Mouse (Mus musculus) adrenal gland, postnatal 10 days (tissue): ENCODE results near the gene H2-Eb2. TPM values are rescaled to one million over a fixed set of nuclear protein-coding genes. Genes with fewer than 3 reads are reported as not detected.
A peak's percentile ranks its signal among the peaks of the same experiment; 100 is the strongest.

Experiments used
- DNase-seq: peaks from one replicate; pipeline ENCODE4 v3.0.0; 2021; ENCODE audit warnings: mixed read lengths
- long read RNA-seq, 2 experiments: library from polyadenylated mRNA; stranded (forward); transcript quantifications; one replicate each; pipeline ENCODE4 v2.0.0; 2021
- total RNA-seq, 2 experiments: library from RNA; stranded (reverse); gene quantifications; 2 replicates each; pipeline ENCODE4 v1.2.3; 2021

H2-Eb2 gene
- total RNA-seq = under 1 TPM; 0.21 to 0.39 TPM
- long read RNA-seq, experiment 1 = 0 reads
- long read RNA-seq, experiment 2 = 0 reads

DNA sequence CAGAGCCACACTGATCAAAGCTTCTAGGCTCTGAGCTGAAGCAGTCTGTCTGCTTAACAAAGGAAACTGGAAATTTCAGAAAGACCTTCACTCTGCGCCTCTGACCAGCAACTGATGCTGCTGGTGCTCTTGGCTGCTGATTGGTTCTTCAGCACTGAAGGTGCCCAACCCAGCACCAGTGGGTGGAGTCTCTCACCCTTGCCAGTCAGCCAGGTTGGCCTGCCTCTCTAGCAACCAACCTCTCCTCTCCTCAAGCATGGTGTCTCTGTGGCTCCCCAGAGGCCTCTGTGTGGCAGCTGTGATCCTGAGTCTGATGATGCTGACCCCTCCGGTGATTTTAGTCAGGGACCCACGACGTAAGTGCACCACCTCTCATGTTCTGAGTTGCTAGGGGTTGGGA, at the start of gene H2-Eb2:
Gene H2-Eb2 (plus strand): TSS at position 230 of the 400 bp plus-strand sequence.
- DNase-seq = peak; percentile 28

DNA sequence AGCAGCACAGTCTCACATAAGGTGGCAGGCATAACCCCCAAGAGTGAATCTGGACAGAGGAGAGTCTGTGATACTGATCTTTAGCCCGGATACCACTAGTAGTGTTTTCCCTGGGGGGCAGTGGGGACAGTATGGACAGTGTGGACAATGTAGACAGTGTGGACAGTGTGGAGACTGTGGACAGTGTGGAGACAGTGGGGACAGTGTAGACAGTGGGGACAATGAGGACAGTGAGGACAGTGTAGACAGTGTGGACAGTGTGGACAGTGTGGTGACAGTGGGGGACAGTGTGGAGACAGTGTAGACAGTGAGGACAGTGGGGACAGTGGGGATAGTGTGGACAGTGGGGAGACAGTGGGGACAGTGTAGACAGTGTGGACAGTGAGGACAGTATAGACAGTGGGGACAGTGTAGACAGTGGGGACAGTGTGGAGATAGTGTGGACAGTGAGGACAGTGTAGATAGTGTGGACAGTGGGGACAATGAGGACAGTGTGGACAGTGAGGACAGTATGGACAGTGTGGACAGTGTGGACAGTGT, 44.9 kb upstream of the H2-Eb2 start:
- DNase-seq = no peak

DNA sequence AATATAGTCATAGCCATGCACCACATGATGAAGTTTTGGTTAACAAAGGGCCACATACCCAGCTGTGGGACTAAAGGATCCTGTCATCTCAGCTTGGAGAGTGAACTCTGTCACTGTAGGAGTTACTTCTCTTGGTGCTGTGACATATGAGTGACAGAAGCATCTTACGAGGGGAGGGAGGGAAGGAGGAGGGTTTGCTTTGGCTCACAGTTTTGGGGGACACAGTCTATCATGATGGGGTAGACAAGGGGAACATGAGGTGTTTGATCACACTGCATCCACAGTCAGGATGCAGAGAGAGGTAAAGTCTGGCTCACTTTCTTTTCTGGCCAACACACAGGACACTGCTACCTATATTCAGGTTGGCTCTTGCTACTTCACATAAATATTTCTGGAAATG, 43.6 kb upstream of the H2-Eb2 start:
- DNase-seq = no peak

DNA sequence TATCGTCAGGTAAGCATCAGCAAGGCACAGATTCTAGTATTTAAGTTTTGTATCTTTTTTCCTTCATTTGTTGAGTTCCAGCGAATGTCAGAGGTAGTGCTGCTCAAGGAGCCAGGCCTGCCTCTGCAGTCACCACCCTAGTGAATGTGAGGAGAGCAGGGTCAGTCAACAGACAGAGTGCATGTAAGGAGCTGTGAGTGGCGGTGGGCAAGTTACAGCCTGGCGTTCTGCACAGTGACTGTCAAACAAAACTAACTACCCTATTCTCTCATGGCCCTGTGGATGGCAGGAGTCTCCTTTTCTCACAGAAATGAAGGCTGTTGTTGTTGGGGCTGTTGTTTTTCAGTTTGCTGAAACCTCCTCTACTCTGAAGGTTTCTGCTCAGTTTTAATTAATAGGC, 40.1 kb upstream of the H2-Eb2 start:
- DNase-seq = no peak

DNA sequence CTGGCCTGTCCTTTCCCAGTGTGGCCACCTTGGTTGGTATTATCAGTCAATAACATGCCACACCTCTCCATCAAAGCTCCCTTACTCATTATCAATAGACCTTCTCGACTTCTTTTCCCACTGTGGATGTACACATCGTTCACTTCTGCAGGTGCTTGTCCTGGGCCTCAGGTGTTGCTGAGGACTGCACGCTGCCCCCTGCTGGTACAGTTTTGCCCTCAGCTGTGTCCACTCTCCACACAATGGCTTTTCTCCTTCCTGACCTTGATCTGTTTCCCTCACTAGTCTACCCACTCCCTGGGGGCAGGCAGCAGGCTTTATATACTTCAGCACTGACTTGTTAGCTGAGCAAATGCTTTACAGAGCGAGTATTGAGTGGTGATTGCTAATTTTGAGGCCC, 39.6 kb upstream of the H2-Eb2 start:
- peak; percentile 52 for DNase-seq

DNA sequence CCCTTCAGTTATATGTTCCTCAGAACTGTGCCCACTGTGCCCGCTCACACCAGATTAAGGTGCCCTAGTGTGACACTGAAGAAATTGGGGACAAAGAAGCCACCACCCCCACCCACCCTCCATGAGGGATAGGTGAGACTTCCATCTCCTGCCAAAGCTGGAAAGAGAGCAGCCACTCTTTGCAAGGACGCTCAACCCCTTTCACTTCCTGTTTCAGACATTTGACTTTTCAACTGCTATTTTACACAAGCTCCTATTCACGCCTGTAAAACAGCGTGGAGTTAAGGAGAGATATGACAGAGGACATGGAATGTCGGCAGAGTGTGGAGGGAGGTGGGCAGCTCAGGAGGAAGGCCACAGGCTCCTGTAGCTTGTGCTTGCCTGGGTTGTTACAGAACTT, 39.0 kb upstream of the H2-Eb2 start:
- DNase-seq = no peak

DNA sequence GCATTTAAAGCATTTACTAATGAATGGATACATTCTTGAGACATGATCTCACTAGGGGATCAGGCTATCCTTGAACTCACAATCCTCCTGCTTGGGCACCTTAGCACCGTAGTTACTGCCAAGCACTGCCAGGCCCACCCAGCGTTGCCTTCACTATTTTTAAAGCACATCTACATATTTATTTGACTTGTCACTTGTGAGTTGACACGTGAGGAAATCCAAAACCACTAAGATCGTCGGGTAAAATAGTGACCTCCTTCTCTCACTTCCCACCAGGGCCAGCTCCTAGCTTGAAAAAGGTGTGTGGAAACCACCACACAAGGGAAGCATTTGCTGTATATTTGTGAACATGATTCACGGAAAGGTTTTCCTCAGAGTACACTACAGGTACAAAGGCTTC, 38.5 kb upstream of the H2-Eb2 start:
- no peak for DNase-seq

DNA sequence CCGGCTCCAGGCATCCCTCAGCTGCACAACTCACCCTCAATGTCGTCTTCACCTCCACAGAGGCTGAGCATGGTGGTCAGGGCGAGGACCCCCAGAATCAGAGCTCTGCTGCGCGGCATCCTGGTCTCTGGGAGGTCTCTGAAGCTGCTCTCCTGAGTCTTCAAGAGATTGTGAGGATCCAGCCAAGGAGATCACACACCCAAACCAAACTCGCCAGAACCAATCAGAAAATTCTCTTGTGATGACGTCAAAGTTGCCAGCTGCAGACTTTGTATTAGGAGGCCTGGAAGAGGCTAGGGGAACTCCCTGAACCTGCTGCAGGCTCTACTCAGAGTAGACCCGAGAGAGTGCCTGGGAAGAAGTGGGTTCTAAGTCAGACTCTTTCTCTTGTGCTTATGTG, 37.8 kb upstream of the H2-Eb2 start, which contains the start of gene H2-Aa:
Gene H2-Aa (minus strand): TSS at position 176 of the 400 bp plus-strand sequence.
- DNase-seq = peak; percentile 89

DNA sequence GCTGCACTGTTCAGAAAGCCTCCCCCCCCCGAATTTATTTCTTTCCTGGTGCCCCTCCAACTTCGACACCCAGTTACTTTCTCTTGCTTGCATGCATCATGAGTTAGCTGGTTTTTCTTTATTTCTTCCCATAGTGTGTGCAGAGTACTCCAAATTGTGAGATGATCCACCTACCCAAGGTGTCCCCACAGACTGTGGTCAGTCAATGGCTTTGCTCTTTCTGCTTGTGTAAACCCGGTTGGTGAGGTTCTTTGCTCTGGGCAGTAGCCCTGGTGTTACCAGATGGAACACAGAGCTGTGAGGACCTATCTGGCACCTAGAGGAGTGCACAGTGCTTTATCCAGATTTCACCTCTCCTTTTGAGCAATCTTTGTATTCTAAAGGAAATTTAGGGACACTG, 37.3 kb upstream of the H2-Eb2 start:
- DNase-seq = no peak

DNA sequence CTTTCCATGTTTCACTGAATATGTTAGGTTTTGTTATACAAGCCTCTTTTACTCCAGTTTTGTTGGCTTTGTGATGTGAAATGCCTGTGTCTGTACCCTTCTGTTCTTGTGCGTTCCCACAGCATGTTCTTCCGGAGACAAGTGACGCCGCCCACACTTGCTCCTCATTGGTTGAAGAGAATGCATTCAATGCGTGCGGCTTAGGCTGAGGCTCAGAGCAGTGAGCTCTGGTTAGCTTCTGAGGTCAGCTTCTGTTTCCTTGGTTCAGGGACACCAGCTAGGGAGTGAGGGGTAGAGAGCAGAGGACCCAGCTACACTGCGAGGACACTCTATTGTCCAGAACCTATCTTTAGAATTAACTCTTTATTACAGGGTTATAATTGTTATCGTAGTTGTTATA, 33.9 kb upstream of the H2-Eb2 start:
- DNase-seq = peak; percentile 86

DNA sequence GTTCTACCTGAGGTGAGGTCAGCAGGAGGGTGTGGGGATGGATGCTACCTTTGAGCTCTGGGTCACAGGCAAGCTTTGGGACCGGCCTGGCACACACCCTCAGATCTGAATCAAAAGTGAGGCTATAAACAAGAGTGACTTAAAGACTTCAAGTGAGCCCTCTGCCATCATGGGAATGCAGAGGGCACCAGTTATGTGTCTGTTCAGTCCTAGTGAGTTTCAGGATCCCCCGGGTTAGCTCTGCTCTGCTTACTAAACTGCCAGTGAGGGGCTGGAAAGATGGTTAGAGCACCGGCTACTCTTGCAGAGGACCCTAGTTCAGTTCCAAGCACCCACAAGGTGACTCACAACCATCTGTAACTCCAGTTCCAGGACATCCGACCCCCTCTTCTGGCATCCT, 32.9 kb upstream of the H2-Eb2 start:
- DNase-seq = no peak

DNA sequence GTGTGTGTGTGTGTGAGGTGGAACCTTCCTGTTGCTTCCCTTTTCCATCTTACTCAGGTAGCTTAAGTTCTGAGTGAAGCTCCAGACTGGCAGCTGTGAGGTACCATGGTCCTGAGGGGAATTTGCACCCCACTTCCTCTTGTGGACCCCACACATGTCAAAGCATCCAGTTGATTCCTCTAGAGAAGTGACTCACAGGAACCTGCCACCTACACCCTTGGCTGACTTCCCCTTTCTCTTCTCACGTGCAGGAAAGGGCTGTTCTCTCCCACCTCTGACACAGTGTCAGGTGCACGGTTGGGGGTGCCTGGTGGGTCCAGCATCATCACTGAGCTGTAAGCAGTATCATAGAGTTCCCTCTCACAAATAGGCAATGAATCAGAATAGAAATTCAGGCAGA, 31.9 kb upstream of the H2-Eb2 start:
- DNase-seq = no peak

DNA sequence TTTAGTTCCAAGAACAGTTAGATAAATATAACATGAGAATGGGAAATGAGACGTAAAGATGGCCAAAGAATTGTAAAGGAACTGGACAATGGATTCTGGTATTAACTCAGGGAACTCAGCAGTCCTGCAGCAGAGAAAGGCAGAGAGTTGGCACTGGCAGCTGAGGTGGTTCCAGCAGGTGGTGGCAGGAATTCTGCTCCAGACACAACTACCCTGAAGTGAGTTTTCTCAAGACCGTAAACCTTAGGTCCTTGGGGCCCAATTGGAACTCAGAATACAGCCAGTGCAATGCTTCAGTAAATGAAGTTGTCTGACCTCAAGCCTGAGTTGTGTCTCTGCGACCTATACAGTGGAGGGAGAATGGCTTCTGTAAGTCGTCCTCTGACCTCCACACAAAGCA, 31.2 kb upstream of the H2-Eb2 start:
- no peak for DNase-seq

DNA sequence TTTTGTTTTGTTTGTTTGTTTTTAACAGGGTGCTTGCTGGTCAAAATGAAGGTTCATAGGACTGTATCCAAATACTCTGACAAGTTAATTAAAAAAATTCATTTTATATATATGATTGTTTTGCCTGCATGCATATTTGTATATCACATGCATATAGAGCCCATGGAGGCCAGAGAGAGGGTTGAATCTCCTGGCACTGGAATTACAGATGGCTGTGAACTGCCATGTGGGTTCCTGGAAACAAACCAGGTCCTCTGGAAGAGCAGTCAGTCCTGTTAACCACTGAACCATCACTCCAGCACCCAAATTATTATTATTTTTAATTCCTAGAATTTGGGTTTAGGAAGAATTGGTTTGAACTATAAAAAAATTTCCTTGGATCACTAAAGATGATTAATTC, 30.2 kb upstream of the H2-Eb2 start:
- DNase-seq = no peak

DNA sequence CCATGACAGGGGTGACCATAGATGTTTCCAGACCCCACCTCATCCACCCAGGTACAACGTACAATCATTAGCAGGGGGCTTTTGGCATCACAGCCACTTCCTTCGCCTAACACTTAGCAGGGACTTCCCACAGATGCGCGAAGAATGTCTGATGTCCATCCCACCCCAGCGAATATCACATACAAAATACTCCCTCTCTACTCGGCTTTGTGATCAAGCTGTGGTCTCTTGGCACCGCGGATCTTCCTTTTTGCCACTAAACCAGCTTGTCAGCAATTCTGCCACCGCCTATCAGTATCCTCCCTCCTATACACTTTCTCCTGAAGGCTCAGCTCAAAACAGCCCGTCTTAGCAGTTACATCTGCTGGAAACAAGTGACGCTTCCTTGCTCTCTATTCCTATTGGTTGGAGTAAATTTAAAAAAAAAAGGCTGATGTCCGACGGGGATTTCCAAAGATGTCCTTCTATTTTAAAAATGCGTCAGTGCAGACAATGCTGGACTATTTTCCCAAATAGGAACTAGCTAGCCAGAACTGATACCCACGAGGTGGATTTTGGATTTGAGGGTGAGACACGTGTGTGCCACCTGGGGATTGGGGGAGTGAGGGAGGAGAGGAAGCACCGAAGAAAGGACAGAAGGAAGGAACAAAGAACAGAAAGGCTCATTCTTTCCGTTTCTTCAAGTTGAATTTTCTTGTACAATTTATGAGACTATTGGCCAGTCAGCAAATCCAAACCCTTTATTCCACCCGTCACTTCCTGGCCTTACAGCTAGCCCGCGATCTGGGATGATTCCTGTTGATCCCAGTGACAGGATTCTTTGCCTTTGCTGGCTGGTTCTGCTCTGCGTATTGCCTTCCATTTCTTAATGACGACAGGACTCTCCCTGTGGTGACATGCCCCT, 29.3 kb upstream of the H2-Eb2 start:
- peak; percentile 36 for DNase-seq

DNA sequence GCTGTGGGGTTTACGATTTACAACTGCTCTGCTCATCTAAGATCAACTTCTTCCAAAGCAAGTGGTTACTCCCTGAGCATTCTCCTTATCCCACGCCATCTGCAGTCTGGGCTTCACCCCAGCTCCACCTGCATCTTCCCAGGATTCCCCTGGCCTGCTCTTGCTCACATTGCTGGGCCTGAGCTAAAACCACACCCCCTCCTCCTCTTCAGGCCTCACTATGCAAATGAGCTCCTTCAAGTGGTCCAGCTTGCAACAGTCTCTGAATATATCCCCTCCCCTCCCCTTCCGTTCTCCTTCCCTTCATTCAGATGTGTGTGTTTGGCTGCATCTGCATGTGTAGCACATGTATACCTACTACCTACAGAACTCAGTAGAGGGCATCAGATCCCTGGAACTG, 26.1 kb upstream of the H2-Eb2 start:
- DNase-seq = no peak

DNA sequence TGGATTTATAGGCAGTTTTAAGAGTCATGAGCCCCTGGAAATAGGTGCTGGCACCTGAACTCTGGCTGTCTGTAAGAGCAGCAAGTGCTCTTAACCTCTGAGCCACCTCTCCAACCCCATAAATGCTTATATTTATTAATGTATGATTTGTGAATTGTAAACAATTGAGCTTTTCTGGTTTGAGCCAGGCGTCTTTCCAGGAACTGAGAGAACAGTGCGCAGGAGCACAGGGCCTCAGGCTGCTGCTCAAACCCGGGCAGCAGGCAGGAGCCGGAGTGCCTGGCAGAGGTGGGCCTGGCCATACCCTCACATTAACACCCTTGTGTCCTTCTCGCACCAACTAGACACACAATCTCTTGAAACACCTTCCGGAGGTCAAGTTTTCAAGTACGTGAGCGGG, 25.4 kb upstream of the H2-Eb2 start:
- no peak for DNase-seq

DNA sequence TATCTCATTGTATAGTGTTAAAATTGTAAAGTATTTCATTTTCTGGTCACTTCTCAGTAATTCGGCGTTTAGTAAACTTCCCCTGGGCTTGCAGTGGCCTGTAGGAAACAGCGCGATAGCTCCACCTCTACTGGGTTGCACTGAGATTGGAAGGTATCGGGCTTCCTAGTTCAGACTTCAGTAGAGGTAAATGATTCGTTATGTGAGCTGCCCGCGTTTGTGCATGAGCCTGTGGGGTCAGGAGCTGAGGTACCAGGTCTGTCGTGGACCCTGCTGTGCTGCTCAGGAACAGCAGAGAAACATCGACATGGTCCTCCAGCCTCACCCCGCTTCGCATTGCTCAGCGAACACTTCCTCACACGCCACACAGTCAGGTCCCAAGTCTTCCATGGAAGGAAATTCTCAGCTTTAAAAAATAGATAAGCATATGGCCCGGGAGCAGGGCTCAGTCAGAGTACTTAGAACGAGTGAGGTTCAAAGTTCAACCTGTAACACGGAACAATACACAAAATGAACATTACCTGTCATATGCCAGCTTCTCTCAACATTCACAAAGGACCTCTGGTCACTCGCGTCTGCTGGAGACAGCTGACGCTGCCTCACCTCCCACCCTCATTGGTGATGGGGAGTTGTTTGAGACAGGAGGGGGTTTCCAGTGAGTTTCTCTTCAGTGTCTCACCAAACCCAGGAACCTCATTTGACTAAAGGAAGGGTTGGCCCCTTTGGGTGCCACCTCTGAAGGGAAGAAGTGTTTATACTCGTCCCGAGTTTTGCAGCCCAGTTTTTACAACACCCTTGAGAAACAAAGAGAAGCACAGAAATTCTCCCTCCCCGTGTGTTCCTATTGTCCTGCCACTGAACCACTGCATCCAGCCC, 24.5 kb upstream of the H2-Eb2 start:
- no peak for DNase-seq

DNA sequence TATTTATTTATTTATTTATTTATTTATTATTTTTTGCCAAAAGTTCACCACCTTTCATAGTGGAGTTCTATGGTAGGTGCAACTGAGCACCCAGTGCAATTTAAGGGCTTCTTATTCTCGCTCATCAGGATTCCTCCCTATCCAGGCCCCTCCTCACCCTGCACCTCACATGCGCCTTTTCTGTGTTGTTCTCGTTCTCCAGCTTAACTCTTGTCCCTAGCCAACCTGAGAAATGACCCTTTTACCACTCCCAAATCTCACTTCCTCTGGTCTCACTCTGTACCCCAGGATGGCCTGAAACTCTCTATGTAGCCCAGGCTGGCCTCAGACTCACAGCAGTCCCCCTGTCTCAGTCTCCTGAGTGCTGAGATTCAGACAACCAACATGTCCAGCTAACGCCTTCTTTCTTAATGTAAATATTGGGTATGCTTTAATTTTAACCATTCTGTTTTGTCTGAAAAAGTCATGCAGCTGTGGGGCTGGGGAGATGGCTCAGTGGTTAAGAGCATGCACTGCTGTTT, 23.7 kb upstream of the H2-Eb2 start:
- DNase-seq = no peak

DNA sequence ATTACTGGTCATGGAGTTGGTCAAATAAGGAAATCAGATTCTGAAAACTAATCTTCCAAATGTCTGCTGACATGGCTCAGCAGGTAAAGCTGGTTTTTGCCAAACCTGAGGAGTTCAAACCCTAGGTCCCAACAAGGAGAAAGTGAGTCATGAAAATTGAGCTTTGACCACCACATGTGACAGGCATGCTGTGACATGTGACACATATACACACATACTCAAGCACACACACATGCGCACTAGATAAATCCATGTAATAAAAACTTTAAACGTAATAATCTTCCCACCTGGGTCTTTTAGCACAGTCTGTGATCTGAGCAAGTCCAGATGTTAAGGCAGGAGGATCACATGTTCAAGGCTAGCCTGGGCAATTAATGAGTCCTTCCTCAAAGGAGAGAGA, 21.7 kb upstream of the H2-Eb2 start:
- no peak for DNase-seq

DNA sequence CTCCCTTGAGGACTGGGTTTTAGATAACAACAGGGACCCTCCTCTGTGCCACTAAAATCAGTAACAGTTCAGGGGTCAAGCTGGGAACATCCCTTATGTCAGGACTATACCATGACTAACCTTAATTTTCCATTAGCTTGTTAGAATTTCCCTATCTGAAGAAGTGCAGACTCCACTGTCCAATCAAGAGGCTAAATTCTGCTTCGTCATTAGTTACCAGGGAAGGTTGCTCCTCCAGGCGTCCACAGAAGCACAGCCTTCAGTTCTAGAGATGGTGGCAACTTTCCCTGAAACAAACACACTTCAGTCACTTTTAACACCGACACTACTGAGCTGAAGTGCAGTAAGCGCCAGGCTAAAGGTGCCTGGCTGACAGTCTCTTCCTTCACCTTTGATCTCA, 20.7 kb upstream of the H2-Eb2 start:
- peak; percentile 73 for DNase-seq

DNA sequence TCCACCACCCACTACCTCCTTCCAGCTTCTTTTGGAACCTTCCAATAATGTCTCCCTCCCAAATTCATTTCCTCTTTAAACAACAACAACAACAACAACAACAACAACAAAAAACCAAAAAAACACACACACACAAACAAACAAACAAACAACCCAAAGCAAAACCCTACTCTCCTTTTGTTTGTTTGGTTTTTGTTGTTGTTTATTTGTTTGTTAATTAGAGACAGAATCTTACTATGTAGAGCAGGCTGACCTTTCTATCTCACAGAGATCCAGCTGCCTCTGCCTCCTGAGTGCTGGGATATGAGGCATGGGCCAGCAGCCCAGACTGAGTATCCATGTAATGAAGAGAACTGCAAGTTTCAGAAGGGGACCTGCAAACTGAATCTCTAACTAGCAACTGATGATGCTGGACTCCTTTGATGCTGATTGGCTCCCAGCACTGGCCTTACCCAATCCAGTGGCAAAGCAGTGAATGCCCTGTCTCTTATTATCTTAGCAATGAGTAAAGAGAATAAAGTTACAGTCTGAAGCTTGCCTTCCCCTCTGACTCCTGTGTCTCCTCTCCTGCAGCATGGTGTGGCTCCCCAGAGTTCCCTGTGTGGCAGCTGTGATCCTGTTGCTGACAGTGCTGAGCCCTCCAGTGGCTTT, 20.0 kb upstream of the H2-Eb2 start, which contains the start of gene H2-Eb1:
Gene H2-Eb1 (plus strand): TSS at position 488 of the 651 bp plus-strand sequence.
- DNase-seq = peak; percentile 89
